Mouse (Mus musculus) CD4-positive naive resting alpha-beta T cell, adult 76 days (primary cell): Measurements from ENCODE around the gene Sptlc3. TPM values are rescaled to one million over a fixed set of nuclear protein-coding genes. Genes with fewer than 3 reads are reported as not detected.

Source experiments
- total RNA-seq: library from RNA; stranded (reverse); gene quantifications from one replicate; pipeline ENCODE4 v1.2.4, GENCODE M21; 2023

The Sptlc3 gene
- not detected for total RNA-seq

DNA sequence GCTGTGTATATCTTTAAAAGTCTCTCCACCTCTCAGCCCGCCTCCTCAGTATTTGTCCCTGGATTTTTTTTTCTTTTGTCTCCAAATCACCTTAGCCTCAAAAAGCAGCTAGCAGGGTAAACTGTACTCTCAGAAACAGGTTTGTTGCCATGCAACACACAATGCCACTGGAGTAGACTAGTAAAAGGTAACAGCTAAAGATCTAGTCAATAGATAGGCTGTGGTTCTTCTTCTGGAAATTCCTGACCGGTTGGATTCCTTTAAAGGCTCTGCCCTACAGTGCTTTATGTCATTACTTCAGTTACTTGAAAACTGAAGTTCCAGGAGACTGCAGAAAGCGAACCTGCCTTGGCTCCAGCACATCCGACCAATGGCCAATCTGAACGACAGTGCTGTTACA, at the start of gene Sptlc3:
Sptlc3 (plus strand) TSS at position 78 of the 400 bp plus-strand sequence.

DNA sequence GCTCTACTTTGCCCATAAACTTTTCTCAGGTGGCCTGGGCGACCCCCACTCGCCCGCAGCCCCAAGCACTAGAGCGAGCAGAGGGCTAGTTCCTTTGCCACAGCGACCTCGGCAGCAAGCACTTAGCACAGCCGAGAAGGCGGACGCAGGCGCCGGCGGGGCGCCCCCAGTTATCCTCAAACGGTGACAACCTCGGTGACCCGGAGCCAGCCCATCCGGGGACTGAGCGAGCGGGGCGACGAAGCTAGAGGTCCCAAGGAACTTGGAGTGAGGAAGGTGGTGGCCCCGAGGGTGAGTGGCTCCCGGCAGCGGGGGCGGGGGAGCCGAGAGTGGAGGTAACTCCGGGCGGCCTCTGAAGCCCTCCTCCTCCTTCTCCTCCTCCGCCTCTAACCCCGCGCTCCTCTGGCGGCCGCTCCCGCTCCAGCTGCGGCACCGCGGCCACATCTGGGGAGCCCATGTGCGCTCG, 184.1 kb downstream of the Sptlc3 start, which contains the start of gene Ism1:
Ism1 (plus strand) TSS at position 370 of the 466 bp plus-strand sequence.

Other genes with a start within 250 kb of the Sptlc3 start
- gene Ism1, start 184.3 kb downstream of the Sptlc3 start, total RNA-seq, result not detected